Mouse (Mus musculus): ENCODE results near the gene 1700020N15Rik.
"Not testable (repeated sequence)": the region's sequence is repeated elsewhere in the genome, so short reads cannot be mapped to it uniquely, and the experiment has no call there.

Gene 1700020N15Rik

GRCm38 (mm10) chrX:69945000-69945399 is at the start of gene 1700020N15Rik:
1700020N15Rik (plus strand) TSS chrX:69945300.
- DNase-seq: not testable (repeated sequence)

- no peak for DNase-seq
Measured at GRCm38 (mm10) chrX:69976790-69977579, 31.9 kb downstream of the 1700020N15Rik start.

All from kidney, postnatal 36 days (tissue).